Mouse (Mus musculus) fibroblast of lung, adult 2 months (primary cell): Measurements from ENCODE around the gene Ncapg.

Experiments used
- DNase-seq: peaks from one replicate; pipeline ENCODE4 v3.0.0-alpha.2; 2011; ENCODE audit warnings: low read depth

Ncapg gene

GRCm38 (mm10) chr5:45706811-45707210 lies 37.1 kb downstream of the Ncapg start:
- DNase-seq: no peak

- no peak for DNase-seq
These were observed 39.9 kb downstream of the Ncapg start for GRCm38 (mm10) chr5:45709653-45710052.

GRCm38 (mm10) chr5:45718848-45719488 lies 49.2 kb downstream of the Ncapg start:
- no peak for DNase-seq

- no peak for DNase-seq
These were observed 64.0 kb downstream of the Ncapg start for GRCm38 (mm10) chr5:45733751-45734150.

- no peak for DNase-seq
These were observed 68.2 kb downstream of the Ncapg start for GRCm38 (mm10) chr5:45737911-45738310.
